Mouse (Mus musculus) megakaryocyte, adult 5-6 weeks (primary cell): ENCODE data around the gene Insm1. TPM values are rescaled to one million over a fixed set of nuclear protein-coding genes. Genes with fewer than 3 reads are reported as not detected.

ENCODE experiments used
- ATAC-seq: 2 replicates; pipeline ENCODE4 v1.8.0; 2016; ENCODE audit warnings: mild to moderate bottlenecking, inconsistent platforms; ENCODE audit not compliant: poor library complexity, severe bottlenecking
- total RNA-seq, 2 experiments: library from RNA; stranded (forward) in 1 of 2; stranded (reverse) in 1 of 2; fragments of 153-499, 151-499 nt in 1 of 2; fragments of 221-1000, 200-1000 nt in 1 of 2; gene quantifications; 2 replicates each; pipeline versions ENCODE4 v1.2.3 to v1.2.4; 2015 to 2017

The Insm1 gene
- total RNA-seq, 2 experiments from 2014 or later: not detected

- ATAC-seq: no peak
These were observed 1.6 kb downstream of the Insm1 start for GRCm38 (mm10) chr2:146223176-146223905.

GRCm38 (mm10) chr2:146224141-146224540 is 2.4 kb downstream of the Insm1 start:
- ATAC-seq: no peak

DNA sequence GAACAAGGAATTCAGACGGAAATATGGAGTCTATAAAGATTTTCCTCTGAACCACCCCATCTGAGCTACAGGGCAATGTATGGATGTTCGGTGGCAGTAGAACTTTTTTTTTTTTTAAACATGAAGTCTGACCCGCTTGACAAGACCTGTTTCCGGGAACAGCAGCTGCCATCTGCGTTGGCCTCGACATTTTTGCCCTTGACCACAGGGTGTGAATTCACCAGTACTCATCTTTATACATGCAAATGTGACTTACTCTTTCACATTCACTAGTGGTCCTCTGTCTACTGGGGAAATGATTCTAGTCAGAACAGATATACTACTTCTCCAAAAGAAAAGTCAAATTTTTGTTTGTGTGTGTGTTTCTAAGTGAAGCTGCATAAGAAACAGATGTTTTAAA is 4.1 kb downstream of the Insm1 start:
- ATAC-seq: no peak

- peak; percentile 36 for ATAC-seq
These were observed 4.8 kb downstream of the Insm1 start for GRCm38 (mm10) chr2:146226484-146226883.

DNA sequence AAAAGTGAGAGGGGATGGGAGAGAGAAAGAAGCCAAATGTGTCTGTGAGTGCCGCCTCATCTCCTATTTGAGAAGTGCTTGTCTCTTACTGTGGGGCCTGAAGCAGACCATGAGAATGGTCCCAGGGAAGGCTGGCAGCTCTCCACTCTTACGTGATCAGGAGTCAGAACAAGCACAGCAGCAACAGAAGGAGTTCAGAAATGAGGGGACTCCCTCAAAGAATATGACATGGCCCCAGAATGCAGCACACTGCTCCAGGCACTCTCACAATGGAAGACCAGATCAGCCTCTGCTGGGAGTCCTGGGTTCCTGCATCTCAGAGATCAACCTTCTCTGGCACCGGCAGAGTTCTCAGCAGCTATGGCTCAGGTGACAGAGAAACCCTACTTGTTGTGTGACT is 5.9 kb downstream of the Insm1 start:
- no peak for ATAC-seq

- ATAC-seq: no peak
These were observed 6.7 kb downstream of the Insm1 start for GRCm38 (mm10) chr2:146228435-146228834.

GRCm38 (mm10) chr2:146231485-146231884 is 9.8 kb downstream of the Insm1 start:
- no peak for ATAC-seq

GRCm38 (mm10) chr2:146239196-146239747 is 17.6 kb downstream of the Insm1 start:
- ATAC-seq: no peak

DNA sequence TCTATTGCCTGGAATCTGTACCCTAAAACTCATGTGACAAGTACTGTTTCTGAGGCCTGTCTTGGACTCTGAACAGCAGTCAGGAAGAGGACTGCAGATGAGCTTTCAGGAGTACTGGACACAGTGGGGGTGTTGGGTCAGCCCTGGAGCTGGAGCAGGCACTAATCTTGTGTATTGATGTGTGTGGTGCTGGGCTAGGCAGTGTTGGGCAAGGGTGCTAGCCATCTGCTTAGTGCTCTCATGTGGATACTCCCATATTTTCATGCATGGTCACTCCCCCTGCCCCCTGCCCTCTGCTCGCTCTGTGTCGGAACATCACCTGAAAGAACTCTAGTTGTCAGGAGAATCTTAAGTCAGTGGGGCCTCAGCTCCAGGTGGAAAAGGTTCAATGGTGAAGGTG is 22.3 kb downstream of the Insm1 start:
- no peak for ATAC-seq

DNA sequence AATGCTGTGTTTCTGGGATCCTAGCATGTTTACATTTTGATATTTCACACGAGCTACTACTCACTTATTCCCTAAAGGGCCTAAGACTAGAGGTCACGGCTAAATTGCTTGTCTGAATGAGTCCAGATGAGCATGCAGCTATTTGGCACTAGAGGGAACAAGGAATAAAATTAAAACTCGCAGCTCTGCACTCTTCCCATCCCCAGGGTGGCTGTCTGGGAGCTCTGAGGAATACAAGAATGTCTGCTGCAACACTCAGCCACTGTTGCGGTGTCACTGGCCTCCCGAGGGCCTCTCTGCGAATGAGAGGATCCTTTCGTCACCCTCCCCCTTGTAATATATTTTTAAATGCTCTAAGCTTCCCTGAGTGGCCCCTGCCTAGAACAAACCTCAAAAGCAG is 23.7 kb downstream of the Insm1 start:
- no peak for ATAC-seq

DNA sequence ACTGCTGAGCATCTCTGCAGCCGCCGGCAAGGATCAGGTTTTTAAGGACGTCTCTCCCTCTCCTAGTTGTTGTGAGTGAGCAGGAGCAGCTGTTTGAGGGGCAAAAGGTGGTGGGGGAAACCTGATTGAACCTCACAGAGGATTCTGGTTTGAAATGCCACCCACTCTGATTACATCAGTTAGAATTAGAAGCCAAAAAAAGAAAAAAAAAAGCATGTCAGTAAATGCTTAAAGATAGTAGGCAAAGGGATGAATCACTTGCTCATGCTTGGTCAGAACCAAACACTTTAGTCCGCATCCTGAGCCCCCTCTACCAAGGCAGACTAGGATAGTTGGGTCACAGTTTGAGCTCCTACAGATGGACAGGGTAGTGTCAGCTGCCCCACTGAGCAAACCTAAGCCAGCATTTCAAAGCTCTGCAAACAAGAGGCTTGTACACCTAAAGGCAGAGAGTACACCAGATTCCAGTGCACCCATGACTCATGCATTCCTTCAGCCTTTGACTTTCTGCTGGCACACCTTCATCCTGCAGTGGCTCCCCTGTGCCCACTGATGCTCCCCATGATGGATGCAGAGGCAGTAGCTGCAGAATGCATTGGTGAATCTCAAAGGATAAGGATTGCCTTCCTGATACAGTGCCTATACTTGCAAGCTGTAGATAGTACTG is 24.8 kb downstream of the Insm1 start:
- no peak for ATAC-seq

DNA sequence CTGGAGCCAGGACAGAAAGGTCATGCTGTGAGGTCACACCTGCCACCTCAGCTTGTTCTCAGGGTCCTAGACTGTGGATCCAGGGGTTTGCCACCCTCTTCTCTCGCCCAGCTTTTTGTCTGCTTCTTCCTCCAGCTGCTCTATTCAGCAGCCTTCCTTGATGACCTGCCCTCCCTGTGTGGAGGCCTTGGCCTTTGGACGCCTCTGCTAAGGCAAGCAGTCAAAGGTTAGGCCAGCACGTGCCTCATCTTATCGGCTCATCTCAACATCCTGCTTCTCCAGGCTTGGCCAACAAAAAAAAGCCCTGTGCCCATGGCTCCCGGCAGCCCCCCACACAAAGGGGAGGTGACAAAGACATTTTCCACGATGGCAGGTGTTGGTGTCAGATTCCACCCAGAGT is 25.9 kb downstream of the Insm1 start:
- no peak for ATAC-seq

DNA sequence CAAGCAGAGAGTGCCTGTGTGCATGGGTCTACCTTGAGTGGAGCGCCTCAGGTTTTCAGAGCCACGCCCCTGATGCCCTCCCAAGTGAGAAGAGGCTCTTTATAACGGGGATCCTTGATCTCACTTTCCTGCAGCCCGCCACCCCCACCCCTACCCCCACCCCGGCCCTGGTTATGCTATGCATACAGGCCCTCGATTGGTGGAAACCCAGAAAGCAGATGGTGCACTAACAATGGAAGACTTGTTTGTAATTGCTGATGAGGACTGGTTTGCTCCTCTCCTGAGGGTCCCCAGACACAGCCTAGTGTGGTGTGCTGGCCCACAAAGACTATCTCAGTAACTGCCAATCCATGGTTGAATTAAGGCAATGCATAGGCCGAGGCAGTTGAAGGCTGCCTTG is 27.3 kb downstream of the Insm1 start:
- no peak for ATAC-seq

- ATAC-seq: no peak
These were observed 28.6 kb downstream of the Insm1 start for GRCm38 (mm10) chr2:146250236-146250904.

- no peak for ATAC-seq
These were observed 32.7 kb downstream of the Insm1 start for GRCm38 (mm10) chr2:146254387-146254786.

- ATAC-seq: no peak
These were observed 33.9 kb downstream of the Insm1 start for GRCm38 (mm10) chr2:146255636-146256035.

- ATAC-seq: no peak
These were observed 34.7 kb downstream of the Insm1 start for GRCm38 (mm10) chr2:146256321-146256875.

DNA sequence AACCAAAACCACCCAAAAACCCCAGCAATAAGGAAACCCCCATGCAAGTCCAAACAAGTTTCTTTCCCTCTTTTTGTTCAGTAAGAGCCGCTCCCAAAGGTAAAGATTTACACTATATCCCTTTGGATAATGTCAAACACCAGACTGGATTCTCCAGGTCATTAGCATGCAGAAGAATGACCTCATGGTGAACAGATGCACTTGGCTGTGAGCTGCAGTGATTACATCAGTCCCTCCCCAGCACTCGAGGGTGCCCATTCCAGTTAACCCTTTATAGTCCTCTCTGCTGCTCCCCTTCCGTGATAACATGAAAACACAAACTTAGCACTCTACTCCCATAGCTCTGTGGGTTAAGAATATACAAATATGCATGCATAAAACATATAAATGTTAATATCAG is 35.3 kb downstream of the Insm1 start:
- ATAC-seq: no peak

DNA sequence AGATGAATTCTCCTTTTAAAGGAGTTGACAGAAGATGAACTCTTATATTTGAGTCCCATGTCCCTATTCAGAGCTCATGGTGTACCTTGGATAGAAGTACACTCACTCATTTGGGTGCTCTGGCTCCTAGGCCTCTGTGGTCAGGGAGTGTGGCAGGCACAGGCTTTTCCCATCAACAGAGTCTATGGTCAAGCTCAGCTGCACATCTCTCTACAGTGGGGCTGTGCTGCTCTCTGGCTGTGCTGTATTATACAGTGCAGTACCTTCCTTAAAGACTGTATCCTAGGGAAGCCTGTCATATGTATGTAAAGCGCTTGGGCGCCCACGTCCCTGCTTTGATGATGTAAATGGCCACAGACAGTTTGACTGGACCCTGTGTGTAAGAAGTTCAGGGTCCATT is 35.9 kb downstream of the Insm1 start:
- ATAC-seq: no peak

GRCm38 (mm10) chr2:146258736-146259469 is 37.2 kb downstream of the Insm1 start:
- no peak for ATAC-seq
